In the genomic region with DNA sequence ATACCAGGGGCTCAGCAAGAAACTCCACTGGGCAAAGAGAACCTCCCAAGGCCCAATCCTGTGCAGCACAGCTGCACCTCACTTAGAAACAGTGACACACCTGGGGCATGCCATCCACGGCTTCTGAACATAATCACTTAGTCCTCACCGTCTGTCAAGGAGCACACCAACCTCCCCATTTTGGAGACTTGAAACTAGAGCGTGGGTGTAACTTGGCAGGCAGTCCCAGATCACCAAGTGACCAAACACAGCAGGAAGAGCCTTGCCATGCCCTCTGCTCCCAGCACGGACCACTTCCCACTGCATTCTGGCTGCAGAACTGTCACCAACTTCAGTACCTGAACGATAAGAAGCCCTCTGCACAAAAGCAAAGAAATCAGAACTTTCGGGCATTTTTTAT, we compare ENCODE assay signal across 19 mouse cellular contexts. TPM values are rescaled to one million over a fixed set of nuclear protein-coding genes. Genes with fewer than 3 reads are reported as not detected.
DNase-seq lines count a peak whose midpoint lies in the region; ATAC-seq and TF ChIP-seq lines count a peak whose summit lies in the region.
"Had no signal": no experiment of that assay in that cellular context is flagged by ENCODE, and none has a peak within 500 bp of the region (broad histone marks: within the 10 kb centered on the region; RNA-seq: fewer than 3 reads in every experiment).

No protein-coding gene starts in this region.

- H3K79me2 ChIP-seq in macrophage (ENCODE audit: inconsistent target): peaks cover 71% of the 10 kb centered on the region

- H3K4me1 ChIP-seq in limb, embryonic 12.5 days (replicated peaks): peaks cover 84% of the 10 kb centered on the region
- H3K4me1 ChIP-seq in limb, embryonic 10.5 days: peaks cover 80% of the 10 kb centered on the region

- peak; percentile 60 for DNase-seq in gastrocnemius, adult 2 months
- DNase-seq in gastrocnemius, postnatal 36 days: no peak
- DNase-seq in limb, embryonic 10.5 days (ENCODE audit: low spot score): no peak
- peak; percentile 51 for DNase-seq in cerebellum, adult 8-10 months
- no peak for DNase-seq in kidney, postnatal 10 days
- no peak for DNase-seq in right cerebral cortex, adult 18-20 months
- DNase-seq: adrenal gland, postnatal 10 days; forebrain, postnatal 0 days; kidney, adult 8-10 months; kidney, postnatal 4 days; liver; lung, adult 2 months; spleen, adult 18-20 months; thymus, adult 2 months had no signal

- H3K27me3 ChIP-seq in limb, embryonic 12.5 days: no peaks in the 10 kb centered on the region
- no peaks in the 10 kb centered on the region for H3K27me3 ChIP-seq in limb, embryonic 10.5 days (ENCODE audit: low read depth, poor library complexity, severe bottlenecking)
- H3K27me3 ChIP-seq: embryonic facial prominence, embryonic 13.5 days had no signal

- H3K4me2 ChIP-seq in limb, embryonic 12.5 days: no peak overlapping the region
- H3K4me2 ChIP-seq: embryonic facial prominence, embryonic 13.5 days had no signal

- H3K4me3 ChIP-seq in gastrocnemius, adult 2 months: no peak overlapping the region
- H3K4me3 ChIP-seq in limb, embryonic 12.5 days (replicated peaks): no peak overlapping the region
- H3K4me3 ChIP-seq in limb, embryonic 10.5 days: no peak overlapping the region
- no peak overlapping the region for H3K4me3 ChIP-seq in macrophage (ENCODE audit: inconsistent target)
- H3K4me3 ChIP-seq: embryonic facial prominence, embryonic 13.5 days; hindbrain, embryonic 10.5 days had no signal

- peak overlapping the region; percentile 92 for H3K27ac ChIP-seq in gastrocnemius, adult 2 months
- no peak overlapping the region for H3K27ac ChIP-seq in limb, embryonic 12.5 days
- no peak overlapping the region for H3K27ac ChIP-seq in limb, embryonic 10.5 days
- peak overlapping the region; percentile 99 for H3K27ac ChIP-seq in macrophage
- H3K27ac ChIP-seq: embryonic facial prominence, embryonic 13.5 days; hindbrain, embryonic 10.5 days had no signal

- peaks cover 68% of the 10 kb centered on the region for H3K36me3 ChIP-seq in limb, embryonic 12.5 days
- H3K36me3 ChIP-seq in limb, embryonic 10.5 days: peaks cover 71% of the 10 kb centered on the region
- no peaks in the 10 kb centered on the region for H3K36me3 ChIP-seq in macrophage (ENCODE audit: inconsistent target)

- H3K9me3 ChIP-seq in limb, embryonic 12.5 days: no peaks in the 10 kb centered on the region
- no peaks in the 10 kb centered on the region for H3K9me3 ChIP-seq in limb, embryonic 10.5 days (replicated peaks)
- H3K9me3 ChIP-seq: embryonic facial prominence, embryonic 13.5 days; hindbrain, embryonic 10.5 days had no signal

- ATAC-seq in limb, embryonic 12.5 days (ENCODE audit: insufficient number of reproducible peaks, insufficient read depth, low FRiP score, low TSS enrichment, low read depth): no peak
- ATAC-seq: midbrain, embryonic 16.5 days had no signal

- H3K9ac ChIP-seq in limb, embryonic 12.5 days (replicated peaks): 0 out of 2 replicates have a peak overlapping the region, but pooled peaks have one; percentile 12
- H3K9ac ChIP-seq: embryonic facial prominence, embryonic 13.5 days; forebrain, postnatal 0 days had no signal

- WGBS in limb, embryonic 12.5 days: 83% methylated on average over 6 of the region's 6 CpGs
- 88% methylated on average over 6 of the region's 6 CpGs for WGBS in limb, embryonic 10.5 days
- WGBS in macrophage (ENCODE audit: missing documents): 87% methylated on average over 6 of the region's 6 CpGs

- intact Hi-C loops in gastrocnemius, adult 2 months (cut with DNase I): no loop called here
- intact Hi-C loops in gastrocnemius, postnatal 36 days (cut with DNase I): no loop called here

- TF ChIP-seq CTCF in gastrocnemius, adult 2 months (IDR thresholded peaks at IDR 0.05): no peak

RNA-seq across cellular contexts. Expression of gene Igf2r, which starts 12.3 kb away (rescaled TPM):
- 10 to 100 TPM; 36.9 to 46.7 TPM for total RNA-seq in gastrocnemius, adult 2 months (2021)
- total RNA-seq in gastrocnemius, postnatal 36 days (2021): 10 to 100 TPM; 41.0 to 42.8 TPM
- 43.1 and 48.1 TPM in 2 replicates for polyA plus RNA-seq in limb, embryonic 12.5 days (2016; fragmentation: Nextera tagmentation; extraction: Ambion mirVana)
- 30.3 and 35.6 TPM in 2 replicates for polyA plus RNA-seq in limb, embryonic 10.5 days (2016; fragmentation: Nextera tagmentation; extraction: Ambion mirVana)
- total RNA-seq in macrophage (2018; cell fraction: chromatin; rRNA removed): 100 to 1,000 TPM in 9 of 26 experiments, 10 to 100 TPM in 17; 25.8 to 237 (median 74.8) TPM
- 100 to 1,000 TPM in 2 of 26 experiments, 10 to 100 TPM in 24; 24.6 to 128 (median 57.7) TPM for total RNA-seq in macrophage (2018; cell fraction: cytosol; rRNA removed)
- total RNA-seq in macrophage (2018; cell fraction: nucleus; rRNA removed): 100 to 1,000 TPM in 17 of 26 experiments, 10 to 100 TPM in 9; 57.0 to 215 (median 111) TPM
- polyA plus RNA-seq in macrophage (2018): 44.5 to 77.5 TPM (median 67.5 TPM) in 3 replicates

Comparison
In these comparisons a context has a peak if more than half of its experiments do, and no peak if none do; other contexts are left out.
1. DNase-seq: peak in gastrocnemius, adult 2 months (single experiment) and cerebellum, adult 8-10 months (single experiment); none in gastrocnemius, postnatal 36 days (0 of 2), limb, embryonic 10.5 days (single experiment), kidney, postnatal 10 days (single experiment) and right cerebral cortex, adult 18-20 months (single experiment).
2. H3K27ac ChIP-seq: peak in gastrocnemius, adult 2 months (single experiment) and macrophage (single experiment); none in limb, embryonic 12.5 days (single experiment) and limb, embryonic 10.5 days (single experiment).